Mouse (Mus musculus) olfactory bulb, adult 2 months (tissue): ENCODE measurements at regions not wholly inside any gene's neighbourhood (a gene's known extent, or its start where the extent isn't known, plus 50 kb on each side); places are given as distances from the start of the nearest gene placed in this dataset.

Source experiments
- H3K27ac ChIP-seq: fragments of 200-500 bp; 2 replicates; pipeline ENCODE4 v1.5.1; 2012; ENCODE audit warnings: low read depth, low read length; ENCODE audit not compliant: insufficient read depth
- H3K4me1 ChIP-seq: fragments of 200-500 bp; 2 replicates; pipeline ENCODE4 v1.6.1; 2012; ENCODE audit warnings: low read length; ENCODE audit not compliant: control insufficient read depth, insufficient read depth
- H3K4me3 ChIP-seq: fragments of 200-500 bp; 2 replicates; pipeline ENCODE4 v1.5.1; 2012; ENCODE audit warnings: mild to moderate bottlenecking, low read depth, low read length, moderate library complexity; ENCODE audit not compliant: insufficient read depth
- CTCF ChIP-seq: fragments of 200-500 bp; IDR thresholded peaks from 2 replicates; pipeline ENCODE4 v1.5.1; 2012; ENCODE audit warnings: low read depth, mild to moderate bottlenecking, low read length, moderate library complexity; ENCODE audit not compliant: insufficient read depth
- POLR2A ChIP-seq: fragments of 200-500 bp; IDR thresholded peaks from 2 replicates; pipeline ENCODE4 v1.6.1; 2012; ENCODE audit warnings: mild to moderate bottlenecking, low read depth, low read length, moderate library complexity; ENCODE audit not compliant: insufficient read depth
- WGBS: fragments of 180-500 bp; shearing (Covaris S2); methylation state at CpG from one replicate; pipeline ENCODE4 v1.1.7; 2018; 5-methylcytosine and 5-hydroxymethylcytosine counted together

GRCm38 (mm10) chr8:92152478-92152877, 204.9 kb upstream of the Irx5 start:
- Histone ChIP-seq H3K4me1 (no peaks in the 10 kb centered on the region), H3K27ac (no peak overlapping the region), H3K4me3 (no peak overlapping the region)
- WGBS = 94% methylated on average over 5 of the region's 5 CpGs
- TF ChIP-seq POLR2A (no peak), CTCF (no peak)

GRCm38 (mm10) chr8:92147672-92148071, 209.8 kb upstream of the Irx5 start:
- TF ChIP-seq POLR2A (no peak), CTCF (no peak)
- WGBS = over 99% methylated on average over 3 of the region's 3 CpGs
- no peak overlapping the region for H3K27ac ChIP-seq
- H3K4me1 ChIP-seq = no peaks in the 10 kb centered on the region
- H3K4me3 ChIP-seq = no peak overlapping the region

GRCm38 (mm10) chr8:92137091-92137882, 220.1 kb upstream of the Irx5 start:
- H3K4me3 ChIP-seq = no peak overlapping the region
- peaks cover 5% of the 10 kb centered on the region for H3K4me1 ChIP-seq
- TF ChIP-seq CTCF = no peak
- no peak for TF ChIP-seq POLR2A
- WGBS = 37% methylated on average over 17 of the region's 17 CpGs
- H3K27ac ChIP-seq = no peak overlapping the region

GRCm38 (mm10) chr8:92136413-92136812, 221.0 kb upstream of the Irx5 start:
- WGBS = 18% methylated on average over 13 of the region's 13 CpGs
- TF ChIP-seq POLR2A (no peak), CTCF (no peak)
- Histone ChIP-seq H3K27ac (no peak overlapping the region), H3K4me3 (no peak overlapping the region), H3K4me1 (peaks cover 5% of the 10 kb centered on the region)

- Histone ChIP-seq H3K4me3 (no peak overlapping the region), H3K4me1 (peaks cover 7% of the 10 kb centered on the region), H3K27ac (no peak overlapping the region)
- TF ChIP-seq CTCF = no peak
- TF ChIP-seq POLR2A = no peak
- 51% methylated on average over 5 of the region's 5 CpGs for WGBS
Observed at GRCm38 (mm10) chr8:92134434-92134833, 223.0 kb upstream of the Irx5 start.

- Histone ChIP-seq H3K27ac (no peak overlapping the region), H3K4me1 (peaks cover 7% of the 10 kb centered on the region), H3K4me3 (no peak overlapping the region)
- no peak for TF ChIP-seq POLR2A
- TF ChIP-seq CTCF = no peak
- WGBS = 56% methylated on average over 24 of the region's 24 CpGs
Observed at GRCm38 (mm10) chr8:92133484-92134406, 223.7 kb upstream of the Irx5 start.

- no peak for TF ChIP-seq CTCF
- no peak for TF ChIP-seq POLR2A
- no peak overlapping the region for H3K27ac ChIP-seq
- no peak overlapping the region for H3K4me3 ChIP-seq
- WGBS = 92% methylated on average over 4 of the region's 4 CpGs
- peaks cover 7% of the 10 kb centered on the region for H3K4me1 ChIP-seq
Observed at GRCm38 (mm10) chr8:92132949-92133348, 224.5 kb upstream of the Irx5 start.

- peaks cover 7% of the 10 kb centered on the region for H3K4me1 ChIP-seq
- no peak overlapping the region for H3K4me3 ChIP-seq
- no peak for TF ChIP-seq POLR2A
- TF ChIP-seq CTCF = no peak
- H3K27ac ChIP-seq = no peak overlapping the region
- WGBS = 90% methylated on average over 5 of the region's 5 CpGs
Observed at GRCm38 (mm10) chr8:92132526-92132925, 224.9 kb upstream of the Irx5 start.
